Mouse (Mus musculus) liver, postnatal 0 days (tissue): Measurements from ENCODE around the gene Hrh3.

ENCODE experiments used
- CTCF ChIP-seq: sonication (generic); IDR thresholded peaks from 2 replicates; pipeline ENCODE4 v1.5.1; 2016; ENCODE audit warnings: antibody characterized with exemption, low read depth
- EP300 ChIP-seq: IDR thresholded peaks from 2 replicates; pipeline ENCODE4 v1.6.1; 2016; ENCODE audit warnings: antibody characterized with exemption, low read depth, mild to moderate bottlenecking

DNA sequence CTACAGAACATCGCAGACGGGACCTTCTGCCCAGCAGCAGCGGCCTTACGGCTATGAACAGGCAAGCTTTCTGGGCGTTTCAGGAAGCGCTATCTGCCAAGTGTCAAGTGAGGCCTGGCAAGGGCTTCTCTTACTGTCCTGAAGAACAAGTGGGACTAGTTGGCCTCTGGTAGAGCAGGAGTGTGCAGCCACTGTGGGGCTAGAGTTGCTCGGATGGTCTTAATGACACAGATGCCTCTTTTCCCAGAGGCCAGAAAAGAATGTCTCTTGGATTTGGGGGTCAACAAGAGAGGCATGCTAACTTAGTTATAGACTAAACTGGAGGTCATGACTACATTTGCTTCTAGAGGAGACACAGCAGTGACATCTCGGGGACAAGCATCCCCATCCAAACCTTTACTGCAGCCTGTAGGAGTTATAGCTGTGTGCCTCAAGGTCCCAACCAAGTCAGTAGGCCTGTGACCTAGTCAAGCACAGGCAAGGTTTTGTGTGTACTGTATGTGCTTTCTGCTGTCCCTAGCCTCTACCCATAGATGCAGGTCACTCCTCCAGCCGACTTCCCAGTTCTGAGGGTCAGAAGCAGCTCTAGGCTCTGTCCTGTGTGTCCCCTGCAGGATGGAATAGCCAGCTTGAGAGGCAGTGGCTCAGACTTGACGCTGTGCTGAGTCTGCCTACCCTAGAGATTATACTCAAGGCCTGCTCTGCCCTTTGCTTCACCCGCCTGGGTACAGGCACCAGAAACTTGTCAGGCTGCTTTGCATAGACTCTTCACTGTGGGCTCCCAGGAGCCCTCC lies 40.8 kb downstream of the Hrh3 start:
- TF ChIP-seq CTCF (no peak), EP300 (no peak)
